Mouse (Mus musculus) intestine, embryonic 15.5 days (tissue): ENCODE measurements around the gene Lsg1. TPM values are rescaled to one million over a fixed set of nuclear protein-coding genes. Genes with fewer than 3 reads are reported as not detected.

Experiments used
- ATAC-seq: fragments of 200-750 bp; cut with Nextera tagmentation; 2 replicates; pipeline ENCODE4 v1.8.0; 2017; ENCODE audit warnings: moderate TSS enrichment, moderate library complexity
- H3K27ac ChIP-seq: fragments of 300-500 bp; sonication (generic); 2 replicates; pipeline ENCODE4 v1.5.1; 2015; ENCODE audit warnings: mild to moderate bottlenecking, inconsistent platforms
- H3K27me3 ChIP-seq: fragments of 300-500 bp; sonication (generic); replicated peaks from 2 replicates; pipeline ENCODE4 v1.6.1; 2015; ENCODE audit warnings: inconsistent platforms
- H3K36me3 ChIP-seq: fragments of 300-500 bp; sonication (generic); 2 replicates; pipeline ENCODE4 v1.6.1; 2015; ENCODE audit warnings: inconsistent platforms
- H3K4me1 ChIP-seq: fragments of 300-500 bp; sonication (generic); replicated peaks from 2 replicates; pipeline ENCODE4 v1.6.1; 2015; ENCODE audit warnings: inconsistent platforms
- H3K4me2 ChIP-seq: fragments of 300-500 bp; sonication (generic); replicated peaks from 2 replicates; pipeline ENCODE4 v1.6.1; 2015; ENCODE audit warnings: mild to moderate bottlenecking, inconsistent platforms
- H3K4me3 ChIP-seq: fragments of 300-500 bp; sonication (generic); replicated peaks from 2 replicates; pipeline ENCODE4 v1.5.1; 2015; ENCODE audit warnings: inconsistent platforms
- H3K9ac ChIP-seq: fragments of 300-500 bp; sonication (generic); 2 replicates; pipeline ENCODE4 v1.6.1; 2015; ENCODE audit warnings: inconsistent platforms
- H3K9me3 ChIP-seq: fragments of 300-500 bp; sonication (generic); 2 replicates; pipeline ENCODE4 v1.6.1; 2016; ENCODE audit warnings: inconsistent platforms
- WGBS: fragments of 180-500 bp; shearing (Covaris S2); methylation state at CpG from one replicate; pipeline ENCODE4 v1.1.7; 2015; 5-methylcytosine and 5-hydroxymethylcytosine counted together
- polyA plus RNA-seq: library from polyadenylated mRNA; unstranded; fragments of >200 nt; fragmentation: Nextera tagmentation; extraction: Ambion mirVana; gene quantifications from 2 replicates; pipeline ENCODE4 v1.2.1, GENCODE M21; 2015

Lsg1 gene
- polyA plus RNA-seq, 1 experiment from 2014 or later, result 57.3 TPM

GRCm38 (mm10) chr16:30570173-30570572 is 17.2 kb downstream of the Lsg1 start:
- H3K36me3 ChIP-seq, result peaks cover 40% of the 10 kb centered on the region
- WGBS, result 93% methylated on average over 4 of the region's 4 CpGs

GRCm38 (mm10) chr16:30565631-30566030 is 21.8 kb downstream of the Lsg1 start:
- Histone ChIP-seq H3K4me3 (no peak overlapping the region), H3K4me1 (no peaks in the 10 kb centered on the region), H3K4me2 (no peak overlapping the region), H3K27me3 (no peaks in the 10 kb centered on the region), H3K9me3 (no peaks in the 10 kb centered on the region), H3K36me3 (peaks cover 47% of the 10 kb centered on the region), H3K27ac (no peak overlapping the region), H3K9ac (no peak overlapping the region)
- no peak for ATAC-seq
- WGBS, result 85% methylated on average over 6 of the region's 6 CpGs

More at GRCm38 (mm10) chr16:30570173-30570572, 17.2 kb downstream of the Lsg1 start:
- Histone ChIP-seq H3K9ac (no peak overlapping the region), H3K4me1 (no peaks in the 10 kb centered on the region), H3K27ac (no peak overlapping the region), H3K4me2 (no peak overlapping the region), H3K9me3 (no peaks in the 10 kb centered on the region), H3K4me3 (no peak overlapping the region), H3K27me3 (no peaks in the 10 kb centered on the region)
- no peak for ATAC-seq

GRCm38 (mm10) chr16:30560601-30561000 is 26.8 kb downstream of the Lsg1 start:
- Histone ChIP-seq H3K36me3 (peaks cover 33% of the 10 kb centered on the region), H3K27ac (no peak overlapping the region), H3K9me3 (no peaks in the 10 kb centered on the region), H3K4me1 (no peaks in the 10 kb centered on the region), H3K4me2 (no peak overlapping the region), H3K27me3 (no peaks in the 10 kb centered on the region), H3K9ac (no peak overlapping the region), H3K4me3 (no peak overlapping the region)
- WGBS, result 91% methylated on average over 4 of the region's 4 CpGs
- ATAC-seq, result no peak

GRCm38 (mm10) chr16:30559312-30559992 is 27.9 kb downstream of the Lsg1 start:
- Histone ChIP-seq H3K4me2 (no peak overlapping the region), H3K9ac (no peak overlapping the region), H3K9me3 (no peaks in the 10 kb centered on the region), H3K4me3 (no peak overlapping the region), H3K27me3 (no peaks in the 10 kb centered on the region), H3K27ac (peak overlapping the region; percentile 57), H3K36me3 (peaks cover 24% of the 10 kb centered on the region), H3K4me1 (no peaks in the 10 kb centered on the region)
- 69% methylated on average over 5 of the region's 5 CpGs for WGBS
- peak; percentile 69 for ATAC-seq

GRCm38 (mm10) chr16:30554109-30554508 is 33.3 kb downstream of the Lsg1 start:
- Histone ChIP-seq H3K27me3 (no peaks in the 10 kb centered on the region), H3K4me1 (peaks cover 19% of the 10 kb centered on the region; the same call in 1 of the 2 replicates), H3K36me3 (no peaks in the 10 kb centered on the region), H3K4me3 (no peak overlapping the region), H3K9me3 (no peaks in the 10 kb centered on the region), H3K9ac (no peak overlapping the region), H3K27ac (no peak overlapping the region), H3K4me2 (no peak overlapping the region)
- no peak for ATAC-seq
- 91% methylated on average over 8 of the region's 8 CpGs for WGBS

GRCm38 (mm10) chr16:30552621-30553338 is 34.6 kb downstream of the Lsg1 start:
- H3K4me2 ChIP-seq, result no peak overlapping the region
- no peaks in the 10 kb centered on the region for H3K36me3 ChIP-seq
- WGBS, result 40% methylated on average over 11 of the region's 11 CpGs
- no peaks in the 10 kb centered on the region for H3K27me3 ChIP-seq
- no peak overlapping the region for H3K4me3 ChIP-seq
- H3K9ac ChIP-seq, result no peak overlapping the region
- peaks cover 19% of the 10 kb centered on the region; the same call in 1 of the 2 replicates for H3K4me1 ChIP-seq
- no peak for ATAC-seq
- no peaks in the 10 kb centered on the region for H3K9me3 ChIP-seq
- peak overlapping the region; percentile 37 for H3K27ac ChIP-seq

- WGBS, result 2% methylated on average over 14 of the region's 14 CpGs
- Histone ChIP-seq H3K4me2 (peak within 1 kb of the TSS; percentile 93), H3K27me3 (no peaks in the 10 kb centered on the region), H3K4me1 (peaks cover 19% of the 10 kb centered on the region; the same call in 1 of the 2 replicates), H3K9ac (peak within 1 kb of the TSS; percentile 89), H3K9me3 (no peaks in the 10 kb centered on the region), H3K36me3 (no peaks in the 10 kb centered on the region), H3K27ac (peak within 1 kb of the TSS; percentile 46), H3K4me3 (peak within 1 kb of the TSS; percentile 77)
- ATAC-seq, result peak; percentile 53
Observed at GRCm38 (mm10) chr16:30550748-30551192, 36.6 kb downstream of the Lsg1 start, which contains the start of gene Tmem44. TSS of gene Tmem44 (minus strand) at chr16:30550842.

- H3K9ac ChIP-seq, result peak overlapping the region; percentile 89
- peak overlapping the region; percentile 77 for H3K4me3 ChIP-seq
- peaks cover 19% of the 10 kb centered on the region; the same call in 1 of the 2 replicates for H3K4me1 ChIP-seq
- H3K36me3 ChIP-seq, result no peaks in the 10 kb centered on the region
- peak overlapping the region; percentile 93 for H3K4me2 ChIP-seq
- peak overlapping the region; percentile 46 for H3K27ac ChIP-seq
- no peaks in the 10 kb centered on the region for H3K27me3 ChIP-seq
- peak; percentile 95 for ATAC-seq
- WGBS, result under 1% methylated on average over 63 of the region's 63 CpGs
- no peaks in the 10 kb centered on the region for H3K9me3 ChIP-seq
Observed at GRCm38 (mm10) chr16:30549966-30550747, 37.2 kb downstream of the Lsg1 start.

- Histone ChIP-seq H3K9me3 (no peaks in the 10 kb centered on the region), H3K4me2 (peak overlapping the region; percentile 93; the same call in 1 of the 2 replicates), H3K4me1 (peaks cover 19% of the 10 kb centered on the region; the same call in 1 of the 2 replicates), H3K4me3 (peak overlapping the region; percentile 77), H3K36me3 (no peaks in the 10 kb centered on the region), H3K9ac (no peak overlapping the region), H3K27ac (no peak overlapping the region), H3K27me3 (no peaks in the 10 kb centered on the region)
- 84% methylated on average over 7 of the region's 7 CpGs for WGBS
- no peak for ATAC-seq
Observed at GRCm38 (mm10) chr16:30549516-30549915, 37.9 kb downstream of the Lsg1 start.

- no peaks in the 10 kb centered on the region for H3K9me3 ChIP-seq
- no peak overlapping the region for H3K4me3 ChIP-seq
- H3K4me1 ChIP-seq, result peaks cover 18% of the 10 kb centered on the region; the same call in 1 of the 2 replicates
- no peaks in the 10 kb centered on the region for H3K27me3 ChIP-seq
- no peak overlapping the region for H3K27ac ChIP-seq
- H3K4me2 ChIP-seq, result no peak overlapping the region
- no peaks in the 10 kb centered on the region for H3K36me3 ChIP-seq
- no peak overlapping the region for H3K9ac ChIP-seq
- WGBS, result 87% methylated on average over 5 of the region's 5 CpGs
- no peak for ATAC-seq
Observed at GRCm38 (mm10) chr16:30548291-30548690, 39.1 kb downstream of the Lsg1 start.

- no peaks in the 10 kb centered on the region for H3K9me3 ChIP-seq
- H3K4me3 ChIP-seq, result no peak overlapping the region
- no peak overlapping the region for H3K4me2 ChIP-seq
- H3K27ac ChIP-seq, result no peak overlapping the region
- H3K27me3 ChIP-seq, result no peaks in the 10 kb centered on the region
- H3K9ac ChIP-seq, result no peak overlapping the region
- H3K36me3 ChIP-seq, result no peaks in the 10 kb centered on the region
- ATAC-seq, result no peak
- H3K4me1 ChIP-seq, result 0 out of 2 replicates have a peak, but pooled peaks cover 1% of the 10 kb centered on the region
- WGBS, result 72% methylated on average over 4 of the region's 4 CpGs
Observed at GRCm38 (mm10) chr16:30544693-30545092, 42.7 kb downstream of the Lsg1 start.

GRCm38 (mm10) chr16:30543386-30543785 is 44.0 kb downstream of the Lsg1 start:
- Histone ChIP-seq H3K36me3 (no peaks in the 10 kb centered on the region), H3K4me2 (no peak overlapping the region), H3K27ac (no peak overlapping the region), H3K9me3 (no peaks in the 10 kb centered on the region), H3K4me1 (0 out of 2 replicates have a peak, but pooled peaks cover 6% of the 10 kb centered on the region), H3K4me3 (no peak overlapping the region), H3K27me3 (no peaks in the 10 kb centered on the region), H3K9ac (no peak overlapping the region)
- ATAC-seq, result no peak
- WGBS, result 89% methylated on average over 9 of the region's 9 CpGs
